Mouse (Mus musculus) ES-CJ7 (cell line): Measurements from ENCODE around the gene Cyp2j7.
"Not testable (repeated sequence)": the region's sequence is repeated elsewhere in the genome, so short reads cannot be mapped to it uniquely, and the experiment has no call there.

Experiments used
- DNase-seq: peaks from one replicate; pipeline ENCODE4 v3.0.0; 2011; ENCODE audit warnings: low read depth, low spot score

The Cyp2j7 gene

DNA sequence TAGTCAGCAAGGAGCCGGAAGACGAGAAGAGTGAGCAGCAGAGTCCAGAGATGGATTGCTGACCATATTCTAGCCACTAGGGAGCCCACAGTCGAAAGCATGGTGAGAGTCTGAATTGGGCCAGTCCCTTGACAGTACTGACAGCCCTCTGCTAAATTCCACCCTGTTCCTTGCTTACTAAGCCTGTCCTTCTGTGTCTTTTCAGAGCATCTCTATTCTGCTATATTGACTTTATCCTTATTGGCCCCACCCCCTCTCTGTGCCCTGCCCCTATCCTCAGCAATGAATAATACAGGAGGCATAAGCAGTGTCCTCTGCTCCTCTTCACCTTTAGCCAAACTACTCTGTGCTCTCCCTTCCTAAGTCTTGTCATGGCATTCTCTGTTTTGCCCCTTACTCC lies at the start of gene Cyp2j7:
Gene Cyp2j7 (minus strand): TSS at position 101 of the 400 bp plus-strand sequence.
- no peak for DNase-seq

DNA sequence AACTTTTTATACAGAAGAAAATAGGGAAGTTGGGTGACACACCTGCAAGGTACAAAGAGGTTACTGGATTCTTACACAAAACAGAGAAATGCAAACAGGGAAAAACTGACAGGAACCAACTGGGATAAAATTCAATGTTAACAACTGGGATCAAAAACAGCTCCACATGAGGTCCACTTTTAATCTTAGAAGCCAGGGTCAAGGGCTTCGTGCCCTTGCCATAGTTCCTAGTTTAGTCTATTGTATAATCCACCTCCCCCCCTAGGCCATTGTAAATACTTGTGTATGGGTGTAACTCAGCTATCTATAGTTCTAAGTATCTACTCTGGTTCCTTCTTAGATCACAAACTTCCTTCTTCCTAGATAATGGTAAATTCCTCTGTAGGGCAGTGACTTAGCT lies 40.4 kb upstream of the Cyp2j7 start:
- peak; percentile 61 for DNase-seq

DNA sequence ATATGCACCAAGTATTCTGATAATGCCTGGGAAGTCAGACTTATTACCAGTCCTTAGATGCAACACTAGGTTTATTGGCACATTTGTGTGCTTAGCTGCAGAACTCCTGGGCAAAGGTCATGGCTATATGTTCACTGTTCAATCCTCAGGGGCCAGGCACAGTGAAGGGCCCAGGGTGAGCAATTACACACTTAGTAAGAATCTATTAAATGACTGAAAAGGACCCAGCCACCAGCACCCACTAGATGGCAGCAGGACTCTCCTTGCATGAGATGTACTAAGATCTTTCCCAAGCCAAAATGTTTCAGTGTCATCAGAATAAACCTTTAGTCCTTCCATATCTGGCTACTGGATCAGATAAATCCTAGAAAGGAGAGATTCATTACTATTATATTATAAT lies 37.4 kb upstream of the Cyp2j7 start:
- peak; percentile 59 for DNase-seq

DNA sequence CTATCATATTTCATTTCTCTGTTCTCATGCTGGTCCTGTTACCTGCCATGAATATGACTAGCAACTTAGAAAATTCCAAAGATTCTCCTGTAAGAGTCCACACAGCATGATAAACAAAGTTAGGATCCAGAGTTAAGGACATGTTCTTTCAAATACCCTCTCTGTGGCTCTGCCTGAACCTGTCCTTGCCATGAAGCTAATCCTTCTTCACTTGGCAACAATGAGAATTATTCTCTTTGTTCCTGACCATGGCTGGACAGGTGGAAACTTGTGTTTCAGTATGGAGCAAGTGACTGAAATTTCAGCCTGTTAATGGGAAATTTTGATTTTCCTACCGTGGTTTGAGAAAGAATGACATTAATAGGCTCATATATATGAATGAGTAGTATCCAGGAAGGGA lies 39.8 kb downstream of the Cyp2j7 start:
- no peak for DNase-seq

DNA sequence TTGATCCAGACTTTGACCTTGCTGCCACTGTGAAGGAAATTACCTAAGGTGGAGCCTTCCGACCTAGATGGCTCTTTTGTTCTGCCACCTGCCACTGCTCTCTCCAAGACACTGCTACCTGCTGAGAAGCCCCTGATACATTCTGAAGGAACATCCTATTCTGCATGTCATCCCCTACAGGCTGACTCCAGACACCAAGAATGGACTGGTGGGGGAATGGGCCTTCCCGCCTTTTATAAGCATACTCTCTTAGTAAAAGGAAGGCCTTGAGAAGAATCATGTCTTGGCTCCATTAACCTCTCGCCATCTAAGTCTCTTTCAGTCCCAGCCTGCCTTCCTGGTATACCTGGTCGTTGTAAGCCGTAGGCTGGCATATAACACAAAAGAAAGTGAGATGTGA lies 47.1 kb downstream of the Cyp2j7 start:
- peak; percentile 65 for DNase-seq

DNA sequence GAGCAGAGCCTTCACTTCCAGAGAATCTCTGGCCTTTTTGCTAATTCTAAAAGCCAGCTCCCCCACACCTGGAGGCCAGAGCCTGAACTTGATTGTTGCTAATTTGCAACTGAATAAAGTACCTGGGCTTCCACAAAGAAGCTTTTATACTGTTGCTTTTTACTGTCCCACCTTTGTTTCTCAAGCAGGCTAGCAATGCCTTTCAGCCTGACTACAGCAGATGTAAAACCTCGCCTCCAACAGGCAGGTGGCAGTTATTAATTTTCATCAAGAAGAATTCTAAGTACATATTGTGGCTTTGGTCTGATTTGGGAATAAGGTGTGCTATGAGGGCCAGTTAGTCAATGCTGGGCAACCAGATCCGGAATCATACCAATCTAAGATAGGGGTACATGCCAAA lies 47.8 kb downstream of the Cyp2j7 start:
- DNase-seq: peak; percentile 53

DNA sequence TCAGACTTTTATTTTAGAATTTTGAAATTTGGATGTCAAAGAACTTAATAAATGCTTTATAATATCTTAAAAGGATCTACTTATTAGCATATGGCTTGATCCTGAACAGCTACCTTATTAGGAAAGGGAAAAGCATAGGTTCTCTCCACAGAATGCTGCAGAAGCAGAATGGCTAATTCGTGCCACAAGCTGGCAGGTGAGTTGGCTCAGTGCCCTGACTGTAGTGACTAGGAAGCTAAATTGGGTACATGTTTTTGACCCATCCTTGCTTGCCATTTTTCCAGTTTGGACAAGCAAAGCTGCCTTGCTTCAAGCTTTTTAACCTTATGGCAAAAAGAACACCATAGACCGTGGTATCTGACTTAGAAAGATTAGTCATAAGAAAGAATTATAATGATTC lies 48.3 kb downstream of the Cyp2j7 start:
- not testable (repeated sequence) for DNase-seq

DNA sequence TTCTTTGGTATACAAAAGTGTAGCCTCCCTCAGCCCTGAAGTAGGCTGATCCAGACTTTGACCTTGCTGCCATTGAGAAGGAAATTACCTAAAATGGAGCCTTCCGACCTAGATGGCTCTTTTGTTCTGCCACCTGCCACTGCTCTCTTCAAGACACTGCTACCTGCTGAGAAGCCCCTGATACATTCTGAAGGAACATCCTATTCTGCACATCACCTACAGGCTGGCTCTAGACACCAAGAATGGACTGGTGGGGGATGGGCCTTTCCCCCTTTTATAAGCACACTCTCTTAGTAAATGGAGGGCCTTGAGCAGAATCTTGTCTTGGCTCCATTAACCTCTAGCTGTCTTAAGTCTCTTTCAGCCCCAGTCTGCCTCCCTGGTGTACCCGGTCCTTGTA lies 51.7 kb downstream of the Cyp2j7 start:
- peak; percentile 68 for DNase-seq

DNA sequence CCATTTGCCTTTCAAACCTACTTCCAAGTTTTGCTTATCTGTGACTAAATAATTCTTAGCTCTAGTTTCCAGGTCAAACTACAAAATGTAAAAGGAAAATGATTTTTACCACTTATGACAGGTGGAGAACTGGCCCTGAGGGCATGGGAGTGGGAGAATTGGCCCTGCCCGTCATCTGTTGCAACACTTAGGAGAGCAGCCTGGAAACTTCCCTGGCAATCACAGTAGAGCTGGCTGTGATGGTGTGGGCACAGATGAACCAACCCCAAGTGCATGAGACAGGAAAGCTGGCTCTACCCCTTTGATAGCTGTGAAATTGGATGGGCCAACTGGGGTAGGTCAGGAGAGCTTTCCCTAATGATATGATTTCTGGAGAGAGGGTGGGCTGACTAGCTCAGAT lies 73.6 kb downstream of the Cyp2j7 start:
- no peak for DNase-seq

DNA sequence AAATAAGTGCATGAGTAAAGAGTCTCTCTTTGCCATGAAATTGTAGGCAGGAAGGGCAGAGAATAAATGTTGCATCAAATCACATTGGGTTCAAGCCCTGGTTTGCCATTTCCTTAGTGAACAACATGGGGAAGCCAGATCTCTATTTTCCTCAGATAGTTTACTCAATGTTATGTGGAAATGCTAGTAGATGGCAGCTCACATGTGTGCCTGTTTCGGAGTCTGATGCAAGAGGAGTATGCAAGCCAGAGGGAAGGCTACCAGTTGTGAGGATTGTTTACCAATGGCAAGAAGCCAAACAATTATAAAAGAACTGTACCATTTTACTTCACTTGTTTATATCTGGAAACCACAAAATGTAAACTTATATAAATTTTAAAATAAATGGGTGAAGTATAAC lies 74.9 kb downstream of the Cyp2j7 start:
- DNase-seq: no peak
